Mouse (Mus musculus): Measurements from ENCODE around the gene Phf5a. TPM values are rescaled to one million over a fixed set of nuclear protein-coding genes. Genes with fewer than 3 reads are reported as not detected.

Phf5a gene
- total RNA-seq, 2 experiments from 2014 or later = 42.6 to 44.5 TPM

DNA sequence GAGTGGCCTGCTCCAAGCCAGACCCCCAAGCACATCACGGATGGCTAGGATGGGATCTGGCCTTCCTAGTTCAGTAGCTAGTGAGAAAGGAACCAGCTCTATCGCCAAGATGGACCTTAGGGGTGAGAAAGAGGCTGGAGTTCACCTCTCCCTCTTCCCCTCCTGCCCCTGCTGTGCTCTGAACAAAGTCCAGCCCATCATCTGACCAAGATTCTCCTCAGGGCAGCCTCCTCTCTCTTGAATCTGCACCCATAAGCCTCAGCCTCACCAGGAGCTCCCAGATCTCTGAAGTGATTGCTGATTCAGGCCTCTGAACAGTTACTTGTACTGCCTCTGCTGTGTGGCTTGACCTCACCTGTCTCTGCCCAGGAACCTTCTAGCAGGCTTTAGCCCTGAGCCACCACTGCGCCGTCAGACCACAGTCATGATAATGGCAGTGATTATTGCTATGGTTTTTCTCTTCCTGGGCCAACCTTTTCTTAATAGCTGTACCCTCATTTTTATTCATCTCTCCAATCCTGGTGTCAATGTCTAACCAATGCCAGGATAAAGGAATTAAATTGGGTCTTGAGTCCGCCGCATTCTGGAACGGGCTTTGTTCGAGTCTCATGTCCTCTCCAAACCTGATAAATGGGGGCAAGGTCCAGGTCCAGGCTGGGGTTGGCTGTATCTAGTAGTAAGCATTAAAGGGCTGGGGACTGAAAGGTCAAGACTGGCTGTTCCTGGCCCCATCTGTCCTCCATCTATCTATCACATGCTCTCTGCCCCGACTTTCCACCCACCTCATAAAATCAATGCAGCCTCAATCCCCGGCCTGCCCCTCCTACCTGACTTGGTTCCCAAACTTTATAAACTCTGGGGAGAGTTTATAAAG lies 36.5 kb downstream of the Phf5a start:
- intact Hi-C loops (cut with DNase I) = no loop called here
- DNase-seq (ENCODE audit: extremely low spot score in 1 of 2, low spot score in 2 of 2) = no peak

- no peak for DNase-seq (ENCODE audit: extremely low spot score in 1 of 2, low spot score in 2 of 2)
Observed at GRCm38 (mm10) chr15:81834171-81834841, 37.4 kb downstream of the Phf5a start.

GRCm38 (mm10) chr15:81833481-81833880 lies 38.2 kb downstream of the Phf5a start:
- intact Hi-C loops (cut with DNase I) = no loop called here
- DNase-seq (ENCODE audit: extremely low spot score in 1 of 2, low spot score in 2 of 2) = no peak

More at GRCm38 (mm10) chr15:81834171-81834841, 37.4 kb downstream of the Phf5a start:
- intact Hi-C loops (cut with DNase I) = no loop called here

DNA sequence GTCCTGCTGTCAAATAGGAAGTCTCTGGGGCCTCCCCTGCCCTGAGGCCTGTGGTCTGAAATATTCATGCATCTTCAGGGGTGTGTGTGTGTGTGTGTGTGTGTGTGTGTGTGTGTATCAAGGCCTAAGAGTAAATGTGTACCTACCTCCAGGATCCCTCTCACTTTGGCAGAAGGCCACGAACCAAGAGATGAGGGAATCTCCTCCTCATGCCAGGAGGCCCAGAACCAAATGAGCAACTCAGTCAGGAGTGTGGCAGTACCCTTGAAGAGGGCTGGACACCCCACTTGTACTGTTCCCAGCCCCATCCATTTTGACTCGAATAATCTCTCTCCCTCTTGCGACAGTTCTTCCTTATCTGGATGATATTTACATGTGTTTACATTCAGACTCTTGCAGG lies 39.5 kb downstream of the Phf5a start:
- intact Hi-C loops (cut with DNase I) = no loop called here
- peak in 1 of 2 experiments; percentile 30 for DNase-seq (ENCODE audit: extremely low spot score in 1 of 2, low spot score in 2 of 2)

GRCm38 (mm10) chr15:81831136-81831825 lies 40.4 kb downstream of the Phf5a start:
- intact Hi-C loops (cut with DNase I) = no loop called here
- peak; percentile 78 to 94 for DNase-seq (ENCODE audit: extremely low spot score in 1 of 2, low spot score in 2 of 2)

GRCm38 (mm10) chr15:81830530-81830929 lies 41.2 kb downstream of the Phf5a start:
- no peak for DNase-seq (ENCODE audit: extremely low spot score in 1 of 2, low spot score in 2 of 2)
- intact Hi-C loops (cut with DNase I) = no loop called here

DNA sequence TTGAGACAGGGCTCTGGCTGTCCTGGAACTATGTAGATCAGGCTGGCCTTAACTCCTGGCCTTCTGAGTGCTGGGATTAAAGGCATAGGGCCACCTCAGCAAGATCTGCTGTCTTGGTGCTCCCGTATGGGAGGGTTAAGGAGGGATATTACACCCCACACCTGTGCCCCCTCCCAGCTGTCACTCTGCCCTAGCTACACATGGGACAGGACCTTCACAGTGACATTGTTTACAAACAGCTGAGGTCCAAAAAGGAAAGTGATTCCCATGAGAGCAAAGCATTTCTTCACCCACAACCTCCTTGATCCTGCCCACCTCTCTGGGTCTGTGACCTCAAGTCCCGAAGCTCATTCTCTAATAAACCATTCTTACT lies 42.5 kb downstream of the Phf5a start:
- DNase-seq (ENCODE audit: extremely low spot score in 1 of 2, low spot score in 2 of 2) = no peak
- intact Hi-C loops (cut with DNase I) = loop anchor here (5.0 kb wide), 1 partner anchor 78 kb away; no protein-coding TSS in a partner anchor

- intact Hi-C loops (cut with DNase I) = loop anchor here (5.0 kb wide), 1 partner anchor 79 kb away; no protein-coding TSS in a partner anchor
- DNase-seq (ENCODE audit: extremely low spot score in 1 of 2, low spot score in 2 of 2) = no peak
Observed at GRCm38 (mm10) chr15:81828426-81829207, 43.1 kb downstream of the Phf5a start.

- intact Hi-C loops (cut with DNase I) = loop anchor here (5.0 kb wide), 1 partner anchor 82 kb away; no protein-coding TSS in a partner anchor
Observed at GRCm38 (mm10) chr15:81824832-81825231, 46.9 kb downstream of the Phf5a start.

DNA sequence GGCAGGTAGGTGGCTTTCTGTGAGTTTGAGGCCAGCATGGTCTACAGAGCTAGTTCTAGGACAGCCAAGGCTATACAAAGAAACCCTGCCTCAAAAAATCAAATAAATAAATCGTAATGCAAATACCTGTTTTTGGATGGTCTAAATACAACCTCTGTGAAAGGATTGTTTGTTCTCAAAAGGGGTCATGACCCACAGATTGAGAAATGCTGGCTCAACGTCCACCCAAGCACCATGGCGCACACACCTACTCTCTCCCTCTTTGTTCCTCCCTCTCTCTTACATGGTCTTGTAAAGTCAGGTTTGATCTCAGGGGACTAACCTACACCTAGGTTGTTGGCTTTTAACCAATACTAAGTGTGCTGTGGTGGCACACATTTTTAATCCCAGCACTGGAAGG lies 49.1 kb downstream of the Phf5a start:
- DNase-seq (ENCODE audit: extremely low spot score in 1 of 2, low spot score in 2 of 2) = no peak
- intact Hi-C loops (cut with DNase I) = no loop called here

More at GRCm38 (mm10) chr15:81824832-81825231, 46.9 kb downstream of the Phf5a start:
- DNase-seq (ENCODE audit: extremely low spot score in 1 of 2, low spot score in 2 of 2) = no peak

DNA sequence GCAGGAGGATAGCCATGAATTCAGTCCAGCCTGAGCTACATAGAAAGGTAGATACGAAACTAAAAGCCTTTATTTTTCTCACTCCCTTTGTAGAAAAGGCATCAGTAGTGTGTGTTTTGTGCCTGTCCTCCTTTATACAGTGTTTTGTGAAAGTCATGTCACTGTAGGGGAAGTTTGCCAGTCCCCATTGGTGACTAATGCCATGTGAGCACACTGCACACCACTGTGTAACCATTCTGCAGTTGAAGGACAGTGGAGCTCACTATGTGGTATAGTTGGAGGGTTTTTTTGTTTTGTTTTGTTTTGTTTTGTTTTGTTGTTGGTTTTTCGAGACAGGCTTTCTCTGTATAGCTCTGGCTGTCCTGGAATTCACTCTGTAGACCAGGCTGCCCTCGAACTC lies 53.3 kb downstream of the Phf5a start:
- intact Hi-C loops (cut with DNase I) = no loop called here
- DNase-seq (ENCODE audit: extremely low spot score in 1 of 2, low spot score in 2 of 2) = no peak

DNA sequence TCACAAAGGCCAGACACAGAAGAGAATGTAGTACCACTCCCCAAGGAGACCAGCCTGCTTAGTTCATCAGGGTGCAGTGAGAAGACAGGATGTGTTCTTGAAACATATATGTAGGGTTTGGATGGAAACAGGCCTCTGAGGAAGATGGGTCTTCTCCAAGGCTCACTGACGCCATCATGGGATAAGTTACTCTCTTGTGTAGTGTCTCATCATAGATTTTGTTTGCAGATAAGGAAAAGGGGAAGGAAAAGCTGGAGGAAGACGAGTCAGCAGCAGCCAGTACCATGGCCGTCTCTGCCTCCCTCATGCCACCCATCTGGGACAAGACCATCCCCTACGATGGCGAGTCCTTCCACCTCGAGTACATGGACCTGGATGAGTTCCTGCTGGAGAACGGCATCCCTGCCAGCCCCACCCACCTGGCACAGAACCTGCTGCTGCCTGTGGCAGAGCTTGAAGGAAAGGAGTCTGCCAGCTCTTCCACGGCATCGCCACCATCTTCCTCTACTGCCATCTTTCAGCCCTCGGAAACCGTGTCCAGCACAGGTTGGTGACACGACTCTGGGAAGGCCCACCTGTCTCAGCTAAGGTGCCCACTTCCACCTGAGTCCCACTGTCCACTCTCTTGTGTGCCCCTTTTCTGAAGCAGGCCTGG lies 56.9 kb downstream of the Phf5a start:
- no peak for DNase-seq (ENCODE audit: extremely low spot score in 1 of 2, low spot score in 2 of 2)
- intact Hi-C loops (cut with DNase I) = loop anchor here (5.0 kb wide), 1 partner anchor 68 kb away; the partner anchor contains the start of genes Rangap1 and Zc3h7b

Other genes with a start within 250 kb of the Phf5a start
- gene L3mbtl2, start 208.0 kb downstream of the Phf5a start, total RNA-seq (2021) = 10 to 100 TPM; 35.9 to 37.1 TPM
- gene Chadl, start 174.6 kb downstream of the Phf5a start, total RNA-seq (2021) = 10 to 100 TPM; 20.6 to 25.4 TPM
- gene Zc3h7b, start 126.9 kb downstream of the Phf5a start, total RNA-seq (2021) = 100 to 1,000 TPM; 192 to 212 TPM
- 100 to 1,000 TPM; 200 to 211 TPM for gene Rangap1, start 126.4 kb downstream of the Phf5a start, total RNA-seq (2021)
- gene Tef, start 69.5 kb downstream of the Phf5a start, total RNA-seq (2021) = 100 to 1,000 TPM; 121 to 143 TPM
- gene Tob2, start 13.1 kb downstream of the Phf5a start, total RNA-seq (2021) = 10 to 100 TPM; 25.5 to 29.9 TPM
- 100 to 1,000 TPM; 392 to 412 TPM for gene Aco2, start 398 bp upstream of the Phf5a start, total RNA-seq (2021)
- 10 to 100 TPM; 44.8 to 55.0 TPM for gene Polr3h, start 54.3 kb upstream of the Phf5a start, total RNA-seq (2021)
- gene Csdc2, start 64.8 kb upstream of the Phf5a start, total RNA-seq (2021) = 100 to 1,000 TPM; 154 to 156 TPM
- 100 to 1,000 TPM; 177 TPM for gene Pmm1, start 89.0 kb upstream of the Phf5a start, total RNA-seq (2021)
- not detected for gene 1700029P11Rik, start 108.6 kb upstream of the Phf5a start, total RNA-seq (2021)
- 10 to 100 TPM; 27.9 to 29.9 TPM for gene Xrcc6, start 115.9 kb upstream of the Phf5a start, total RNA-seq (2021)
- 10 to 100 TPM; 91.9 to 93.6 TPM for gene Desi1, start 162.0 kb upstream of the Phf5a start, total RNA-seq (2021)
- gene Snu13, start 175.7 kb upstream of the Phf5a start, total RNA-seq (2021) = 100 to 1,000 TPM; 101 to 109 TPM
- gene 4930407I10Rik, start 187.2 kb upstream of the Phf5a start, total RNA-seq (2021) = not detected
- under 1 TPM; 0.32 to 0.39 TPM for gene Mei1, start 198.1 kb upstream of the Phf5a start, total RNA-seq (2021)